Mouse (Mus musculus) hindbrain, embryonic 16.5 days (tissue): Measurements from ENCODE around the gene Aspscr1. TPM values are rescaled to one million over a fixed set of nuclear protein-coding genes. Genes with fewer than 3 reads are reported as not detected.

ENCODE experiments used
- ATAC-seq: fragments of 200-750 bp; cut with Nextera tagmentation; 2 replicates; pipeline ENCODE4 v1.8.0; 2017; ENCODE audit warnings: moderate TSS enrichment, moderate library complexity
- H3K27ac ChIP-seq: fragments of 300-500 bp; sonication (generic); 2 replicates; pipeline ENCODE4 v1.5.1; 2014; ENCODE audit warnings: low read depth, mild to moderate bottlenecking, control low read depth, low read length, moderate library complexity
- H3K27me3 ChIP-seq: fragments of 300-500 bp; sonication (generic); replicated peaks from 2 replicates; pipeline ENCODE4 v1.6.1; 2014; ENCODE audit warnings: low read length; ENCODE audit not compliant: control insufficient read depth, insufficient read depth
- H3K36me3 ChIP-seq: fragments of 300-500 bp; sonication (generic); 2 replicates; pipeline ENCODE4 v1.6.1; 2014; ENCODE audit warnings: mild to moderate bottlenecking, low read length, moderate library complexity, mixed read lengths; ENCODE audit not compliant: control insufficient read depth, insufficient read depth
- H3K4me1 ChIP-seq: fragments of 300-500 bp; sonication (generic); 2 replicates; pipeline ENCODE4 v1.6.1; 2014; ENCODE audit warnings: low read depth, low read length; ENCODE audit not compliant: control insufficient read depth, insufficient read depth
- H3K4me2 ChIP-seq: fragments of 300-500 bp; sonication (generic); 2 replicates; pipeline ENCODE4 v1.6.1; 2014; ENCODE audit warnings: mild to moderate bottlenecking, low read length, control low read depth, moderate library complexity
- H3K4me3 ChIP-seq: fragments of 300-500 bp; sonication (generic); 2 replicates; pipeline ENCODE4 v1.5.1; 2014; ENCODE audit warnings: mild to moderate bottlenecking, low read length, control low read depth, moderate library complexity
- H3K9ac ChIP-seq: fragments of 300-500 bp; sonication (generic); 2 replicates; pipeline ENCODE4 v1.6.1; 2014; ENCODE audit warnings: low read depth, mild to moderate bottlenecking, control low read depth, low read length, moderate library complexity
- H3K9me3 ChIP-seq: fragments of 300-500 bp; sonication (generic); 2 replicates; pipeline ENCODE4 v1.6.1; 2014; ENCODE audit warnings: mild to moderate bottlenecking, low read length, moderate library complexity; ENCODE audit not compliant: control insufficient read depth
- WGBS: fragments of 180-500 bp; shearing (Covaris S2); extraction: QIAGEN DNeasy Blood & Tissue Kit; methylation state at CpG from one replicate; pipeline ENCODE4 v1.1.7; 2014; 5-methylcytosine and 5-hydroxymethylcytosine counted together
- polyA plus RNA-seq: library from polyadenylated mRNA; unstranded; fragments of >200 nt; fragmentation: Nextera tagmentation; extraction: Ambion mirVana; gene quantifications from 2 replicates; pipeline ENCODE4 v1.2.1, GENCODE M21; 2015

Gene Aspscr1
- 146 and 151 TPM in 2 replicates for polyA plus RNA-seq

DNA sequence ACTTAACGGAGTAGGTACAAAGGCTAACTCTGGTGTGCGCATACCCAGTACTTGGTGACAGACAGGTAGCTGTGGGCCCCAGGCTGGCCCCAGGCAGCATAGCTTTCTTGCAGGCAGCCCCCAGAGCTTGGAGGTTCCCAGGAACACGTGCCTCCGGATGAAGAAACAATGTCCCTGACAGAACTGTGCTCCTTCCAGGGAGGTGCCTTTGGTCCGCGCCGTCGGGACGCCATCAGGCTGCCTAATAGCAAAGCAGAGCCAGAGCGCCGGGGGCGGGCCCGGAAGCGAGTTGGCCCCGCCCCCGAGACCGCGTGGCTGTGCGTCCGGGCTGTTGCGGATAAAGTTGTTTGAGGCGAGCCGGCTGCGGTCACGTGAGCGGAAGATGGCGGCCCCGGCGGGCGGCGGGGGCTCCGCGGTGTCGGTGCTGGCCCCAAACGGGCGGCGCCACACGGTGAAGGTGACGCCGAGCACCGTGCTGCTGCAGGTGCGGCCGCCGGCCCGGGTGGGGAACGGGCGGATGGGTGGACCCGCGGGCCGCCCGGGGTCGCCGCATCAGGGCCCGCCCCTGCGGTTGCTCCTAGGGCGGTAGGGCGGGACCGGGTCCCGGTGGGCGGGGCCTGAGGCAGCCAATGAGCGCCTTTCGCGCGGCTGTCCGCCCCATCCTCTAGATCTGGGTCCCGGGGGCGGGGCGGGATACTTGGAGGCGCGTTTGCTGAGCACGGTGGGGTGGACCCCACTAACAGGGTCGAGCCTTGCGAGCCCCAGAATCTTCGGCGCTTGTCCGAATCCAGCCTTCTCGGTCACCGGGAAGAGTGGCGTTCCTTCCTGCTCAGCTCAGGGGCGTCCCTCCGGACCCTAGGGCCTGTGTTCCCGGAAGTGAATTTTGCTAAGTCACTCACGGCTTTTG, at the start of gene Aspscr1:
Gene Aspscr1 (plus strand): TSS at position 287 of the 907 bp plus-strand sequence.
- Histone ChIP-seq H3K27me3 (no peaks in the 10 kb centered on the region), H3K27ac (peak within 1 kb of the TSS; percentile 94), H3K36me3 (no peaks in the 10 kb centered on the region; the same call in 1 of the 2 replicates), H3K4me3 (peak within 1 kb of the TSS; percentile 78), H3K9me3 (no peaks in the 10 kb centered on the region), H3K9ac (peak within 1 kb of the TSS; percentile 85), H3K4me2 (peak within 1 kb of the TSS; percentile 93), H3K4me1 (peaks cover 7% of the 10 kb centered on the region)
- WGBS = under 1% methylated on average over 71 of the region's 83 CpGs
- ATAC-seq = peak; percentile 98

DNA sequence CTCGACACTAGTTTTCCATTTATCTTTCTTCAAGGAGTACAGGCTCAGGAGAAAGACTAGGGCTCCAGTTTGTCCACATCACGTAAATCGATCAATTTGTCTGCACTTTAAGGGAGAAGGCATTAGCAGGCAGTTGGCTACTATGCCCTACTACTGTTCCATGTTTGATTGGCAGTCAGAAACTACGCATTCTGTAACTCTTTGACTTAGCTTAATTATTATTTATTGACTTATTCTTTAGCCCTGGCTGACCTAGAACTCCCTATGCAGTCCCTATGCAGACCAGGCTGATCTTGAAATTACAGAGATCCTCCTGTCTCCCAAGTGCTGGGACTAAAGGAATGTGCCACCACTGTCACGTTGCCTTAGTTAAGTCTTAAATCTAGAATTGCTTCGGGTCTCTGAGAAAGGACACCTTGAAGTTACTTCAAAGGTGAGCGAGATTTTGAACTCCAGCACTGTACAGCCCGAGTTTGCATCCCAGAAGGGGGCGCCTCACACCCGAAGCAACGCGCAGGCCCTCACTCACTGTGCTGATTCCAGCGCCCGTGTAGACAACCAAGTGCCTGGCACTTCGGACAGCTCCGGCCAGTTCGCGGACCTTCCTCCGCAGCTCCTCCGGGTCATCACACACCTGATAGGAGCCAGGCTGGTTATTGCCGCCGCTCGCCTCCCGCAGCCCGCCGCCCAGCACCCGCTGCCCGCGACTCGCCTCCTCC, 48.7 kb upstream of the Aspscr1 start:
- Histone ChIP-seq H3K9ac (peak overlapping the region; percentile 85), H3K4me3 (peak overlapping the region; percentile 89), H3K36me3 (peaks cover 28% of the 10 kb centered on the region), H3K9me3 (no peaks in the 10 kb centered on the region), H3K27me3 (no peaks in the 10 kb centered on the region), H3K27ac (peak overlapping the region; percentile 75), H3K4me1 (peaks cover 15% of the 10 kb centered on the region), H3K4me2 (peak overlapping the region; percentile 97)
- WGBS = 15% methylated on average over 27 of the region's 30 CpGs
- peak; percentile 67 for ATAC-seq

DNA sequence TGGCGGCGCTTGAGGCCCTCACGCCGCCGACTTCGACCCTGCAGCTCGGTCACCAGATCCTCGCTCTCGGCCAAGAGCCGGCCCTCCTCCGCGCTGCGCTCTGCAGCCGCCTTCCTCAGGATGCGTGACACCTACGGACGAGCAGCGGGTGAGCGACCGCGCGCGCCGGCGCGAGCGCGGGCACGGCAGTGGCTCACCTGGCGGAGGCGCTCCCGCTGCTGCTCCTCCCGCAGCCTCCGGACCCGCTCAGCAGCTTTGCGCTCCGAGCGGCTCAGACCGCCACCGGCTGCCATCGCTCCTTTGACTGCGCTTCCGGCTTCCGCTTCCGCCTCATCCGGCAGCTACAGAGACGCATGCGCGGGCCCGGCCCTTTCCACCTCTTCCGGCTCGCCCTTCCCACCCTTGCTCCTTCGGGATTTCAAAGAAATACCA, 48.1 kb upstream of the Aspscr1 start:
- H3K36me3 ChIP-seq = peaks cover 30% of the 10 kb centered on the region
- peak overlapping the region; percentile 89 for H3K4me3 ChIP-seq
- H3K9ac ChIP-seq = peak overlapping the region; percentile 85
- peak overlapping the region; percentile 97 for H3K4me2 ChIP-seq
- H3K27me3 ChIP-seq = no peaks in the 10 kb centered on the region
- no peaks in the 10 kb centered on the region for H3K9me3 ChIP-seq
- peak; percentile 80 for ATAC-seq
- WGBS = under 1% methylated on average over 53 of the region's 53 CpGs
- H3K4me1 ChIP-seq = peaks cover 18% of the 10 kb centered on the region
- H3K27ac ChIP-seq = peak overlapping the region; percentile 86

DNA sequence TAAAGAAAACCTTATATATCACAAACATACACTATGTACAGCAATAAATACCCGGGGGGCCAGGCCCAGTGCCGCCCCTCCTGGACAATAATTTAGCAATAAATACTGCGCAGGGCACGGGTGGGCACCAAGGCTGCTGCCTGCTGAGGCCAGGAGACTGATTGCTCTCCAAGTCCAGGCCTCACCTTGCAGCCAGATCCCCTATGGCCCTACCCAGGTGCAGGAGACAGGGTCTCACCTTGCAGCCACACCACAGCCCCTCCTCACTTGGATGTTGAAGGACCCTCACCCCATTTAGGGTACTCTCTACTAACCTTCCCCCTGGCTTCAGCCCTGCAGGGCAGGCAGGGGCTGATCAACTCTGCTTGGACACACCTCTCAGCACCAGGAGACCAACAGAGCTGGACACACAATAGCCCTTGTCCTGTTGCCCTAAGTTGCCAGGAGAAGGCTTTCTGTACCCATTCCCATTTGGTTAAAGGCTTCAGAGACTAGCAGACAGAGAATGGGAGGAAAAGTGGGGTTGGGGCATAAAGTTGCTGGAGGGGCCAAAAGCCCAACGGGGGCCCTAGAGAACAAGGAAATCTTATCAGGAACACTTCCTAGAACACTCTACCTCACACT, 47.5 kb upstream of the Aspscr1 start, which contains the start of gene Sirt7:
Gene Sirt7 (minus strand): TSS at position 89 of the 624 bp plus-strand sequence.
- 16% methylated on average over 5 of the region's 5 CpGs for WGBS
- Histone ChIP-seq H3K27ac (peak within 1 kb of the TSS; percentile 86), H3K4me1 (peaks cover 24% of the 10 kb centered on the region), H3K4me2 (peak within 1 kb of the TSS; percentile 97), H3K36me3 (peaks cover 25% of the 10 kb centered on the region), H3K4me3 (peak within 1 kb of the TSS; percentile 89), H3K9ac (peak within 1 kb of the TSS; percentile 85), H3K9me3 (no peaks in the 10 kb centered on the region), H3K27me3 (no peaks in the 10 kb centered on the region)
- ATAC-seq = peak; percentile 24

DNA sequence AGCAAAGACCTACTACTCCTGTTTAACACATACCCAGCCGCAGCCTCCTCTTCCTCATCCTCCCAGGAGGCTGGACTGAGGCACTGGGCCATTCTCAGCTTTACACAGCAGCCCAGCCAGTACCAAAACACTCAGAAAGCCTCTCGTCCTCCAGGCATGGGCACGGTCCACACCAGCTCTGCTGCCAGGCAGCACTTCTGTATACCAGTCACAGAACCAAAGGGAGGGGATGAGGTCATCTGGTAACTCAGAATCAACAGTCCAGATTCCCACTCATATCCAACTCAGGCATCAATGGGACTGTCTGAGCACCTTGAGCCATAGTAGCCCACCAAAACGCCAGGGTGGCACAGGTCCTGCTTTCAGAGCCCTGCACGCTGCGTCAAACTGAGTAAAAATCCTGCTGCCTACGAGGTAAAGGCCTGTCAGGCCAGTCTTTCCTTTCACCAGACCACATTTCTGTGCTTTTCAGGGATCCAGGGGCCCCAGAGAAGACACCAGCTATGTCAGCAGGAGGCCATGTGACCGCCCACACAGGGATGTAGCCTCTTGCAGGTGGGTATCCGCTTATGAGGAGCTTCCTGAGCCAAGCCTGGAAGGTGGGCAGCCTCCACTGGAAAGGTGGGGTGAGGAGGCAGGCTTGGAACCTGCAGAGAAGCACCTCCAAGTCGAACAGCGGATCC, 45.8 kb upstream of the Aspscr1 start:
- peaks cover 19% of the 10 kb centered on the region for H3K36me3 ChIP-seq
- WGBS = 93% methylated on average over 11 of the region's 11 CpGs
- ATAC-seq = no peak
- no peaks in the 10 kb centered on the region for H3K9me3 ChIP-seq
- H3K4me3 ChIP-seq = no peak overlapping the region
- no peak overlapping the region for H3K4me2 ChIP-seq
- no peak overlapping the region for H3K9ac ChIP-seq
- peaks cover 40% of the 10 kb centered on the region for H3K4me1 ChIP-seq
- no peak overlapping the region for H3K27ac ChIP-seq
- no peaks in the 10 kb centered on the region for H3K27me3 ChIP-seq

DNA sequence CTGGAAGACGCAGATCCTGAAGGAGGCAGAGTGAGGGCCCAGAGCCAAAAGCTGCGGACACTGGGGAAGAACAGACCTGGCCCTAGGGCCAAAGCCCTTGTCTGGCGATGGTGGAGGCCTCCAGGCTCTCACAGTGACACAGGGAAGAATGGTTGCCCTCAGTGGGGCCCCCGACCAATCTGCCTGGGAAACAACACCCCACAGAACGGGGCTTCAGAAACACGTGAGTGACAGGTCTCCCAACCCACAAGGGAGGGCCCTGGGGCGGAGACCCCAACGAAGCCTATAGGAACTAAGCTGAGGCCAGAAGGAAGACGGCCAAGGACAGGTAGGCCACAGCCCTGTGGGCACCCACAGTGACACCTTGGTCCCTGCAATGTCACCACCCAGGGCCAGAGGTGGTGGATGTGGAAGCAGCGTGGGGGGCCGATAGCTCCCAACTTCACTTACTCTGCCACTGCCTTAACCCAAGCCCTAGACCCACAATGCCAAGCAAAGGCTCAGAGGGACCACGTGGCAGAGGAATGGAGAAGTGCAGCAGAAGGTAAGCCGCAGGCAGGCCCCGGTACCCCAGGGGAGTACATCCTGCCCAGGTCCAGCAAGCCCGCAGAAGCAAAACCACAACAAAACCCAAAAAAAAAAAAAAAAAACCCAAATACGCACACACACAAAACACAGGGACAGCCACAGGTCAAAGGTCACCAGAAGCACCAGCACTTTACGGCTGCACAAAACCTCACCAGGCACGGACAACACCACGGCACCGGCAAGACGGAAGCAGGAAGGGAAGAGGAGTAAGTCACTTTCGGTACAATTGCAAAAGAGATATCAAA, 45.1 kb upstream of the Aspscr1 start:
- Histone ChIP-seq H3K9me3 (no peaks in the 10 kb centered on the region), H3K4me3 (no peak overlapping the region), H3K4me2 (no peak overlapping the region), H3K27ac (no peak overlapping the region), H3K27me3 (no peaks in the 10 kb centered on the region), H3K9ac (no peak overlapping the region), H3K36me3 (peaks cover 16% of the 10 kb centered on the region), H3K4me1 (peaks cover 46% of the 10 kb centered on the region)
- WGBS = 80% methylated on average over 22 of the region's 22 CpGs
- ATAC-seq = no peak

DNA sequence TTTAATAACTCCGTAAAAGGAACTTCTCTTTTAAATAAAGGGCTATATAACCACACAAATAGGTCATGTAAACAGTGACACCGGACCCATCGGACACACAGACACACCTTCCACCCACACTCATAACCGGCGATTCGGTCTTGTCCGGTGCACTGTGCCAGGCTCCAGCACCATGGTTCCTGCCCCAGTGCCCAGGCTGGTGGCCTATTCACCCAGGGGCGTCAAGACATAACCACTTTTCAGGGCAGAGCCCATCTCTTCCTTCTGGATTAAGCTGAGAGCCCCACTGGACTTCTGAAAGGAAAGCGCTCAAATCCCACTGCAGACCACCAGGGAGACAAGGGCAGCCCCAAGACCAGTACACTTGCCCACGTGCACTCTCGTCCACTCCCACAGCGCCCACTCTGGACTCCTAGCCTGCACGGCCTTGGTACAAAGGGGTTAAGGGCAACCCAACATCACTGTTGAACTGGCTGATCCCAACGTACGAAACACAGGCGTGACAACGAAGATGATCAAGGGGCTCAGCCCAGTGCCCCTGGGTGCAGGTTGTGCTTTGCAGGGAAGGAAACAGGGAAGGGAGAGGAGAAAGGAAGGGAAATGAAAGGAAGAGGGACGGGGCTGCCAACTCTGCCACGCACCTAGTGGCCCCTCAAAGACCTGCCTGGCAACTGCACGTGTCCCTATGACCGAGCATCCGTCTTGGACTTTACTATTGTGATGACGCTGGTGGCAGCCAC, 44.0 kb upstream of the Aspscr1 start:
- peaks cover 41% of the 10 kb centered on the region for H3K4me1 ChIP-seq
- no peak overlapping the region for H3K27ac ChIP-seq
- no peak overlapping the region for H3K9ac ChIP-seq
- 95% methylated on average over 23 of the region's 23 CpGs for WGBS
- H3K36me3 ChIP-seq = peaks cover 12% of the 10 kb centered on the region
- no peaks in the 10 kb centered on the region for H3K27me3 ChIP-seq
- H3K4me2 ChIP-seq = no peak overlapping the region
- no peak for ATAC-seq
- H3K9me3 ChIP-seq = no peaks in the 10 kb centered on the region
- no peak overlapping the region for H3K4me3 ChIP-seq
